Mouse (Mus musculus) liver, embryonic 13.5 days (tissue): ENCODE data around the gene Gcnt3. TPM values are rescaled to one million over a fixed set of nuclear protein-coding genes. Genes with fewer than 3 reads are reported as not detected.
A peak's percentile ranks its signal among the peaks of the same experiment; 100 is the strongest.

ENCODE experiments used
- ATAC-seq: fragments of 200-750 bp; cut with Nextera tagmentation; 2 replicates; pipeline ENCODE4 v1.8.0; 2017; ENCODE audit warnings: low read depth, mild to moderate bottlenecking, moderate number of reproducible peaks, moderate library complexity
- DNase-seq: peaks from one replicate; pipeline ENCODE4 v3.0.0; 2022
- H3K27ac ChIP-seq: fragments of 300-500 bp; sonication (generic); 2 replicates; pipeline ENCODE4 v1.5.1; 2015; ENCODE audit warnings: moderate library complexity, mild to moderate bottlenecking, inconsistent platforms
- H3K27me3 ChIP-seq: fragments of 300-500 bp; sonication (generic); 2 replicates; pipeline ENCODE4 v1.6.1; 2015; ENCODE audit warnings: mild to moderate bottlenecking, inconsistent platforms
- H3K36me3 ChIP-seq: fragments of 300-500 bp; sonication (generic); 2 replicates; pipeline ENCODE4 v1.6.1; 2015; ENCODE audit warnings: mild to moderate bottlenecking, inconsistent platforms
- H3K4me1 ChIP-seq: fragments of 300-500 bp; sonication (generic); replicated peaks from 2 replicates; pipeline ENCODE4 v1.6.1; 2015; ENCODE audit warnings: inconsistent platforms
- H3K4me2 ChIP-seq: fragments of 300-500 bp; sonication (generic); 2 replicates; pipeline ENCODE4 v1.6.1; 2015; ENCODE audit warnings: inconsistent platforms, mild to moderate bottlenecking, moderate library complexity
- H3K4me3 ChIP-seq: fragments of 300-500 bp; sonication (generic); replicated peaks from 2 replicates; pipeline ENCODE4 v1.5.1; 2015; ENCODE audit warnings: mild to moderate bottlenecking, inconsistent platforms
- H3K9ac ChIP-seq: fragments of 300-500 bp; sonication (generic); 2 replicates; pipeline ENCODE4 v1.6.1; 2015; ENCODE audit warnings: mild to moderate bottlenecking, inconsistent platforms
- H3K9me3 ChIP-seq: fragments of 300-500 bp; sonication (generic); replicated peaks from 2 replicates; pipeline ENCODE4 v1.6.1; 2016; ENCODE audit warnings: inconsistent platforms
- WGBS: fragments of 180-500 bp; shearing (Covaris S2); methylation state at CpG from one replicate; pipeline ENCODE4 v1.1.7; 2015; ENCODE audit not compliant: insufficient replicate concordance; 5-methylcytosine and 5-hydroxymethylcytosine counted together
- polyA plus RNA-seq: library from polyadenylated mRNA; unstranded; fragments of >200 nt; fragmentation: Nextera tagmentation; extraction: Ambion mirVana; gene quantifications from 2 replicates; pipeline ENCODE4 v1.2.1, GENCODE M21; 2015

Gene Gcnt3
- polyA plus RNA-seq, 1 experiment from 2014 or later = not detected

DNA sequence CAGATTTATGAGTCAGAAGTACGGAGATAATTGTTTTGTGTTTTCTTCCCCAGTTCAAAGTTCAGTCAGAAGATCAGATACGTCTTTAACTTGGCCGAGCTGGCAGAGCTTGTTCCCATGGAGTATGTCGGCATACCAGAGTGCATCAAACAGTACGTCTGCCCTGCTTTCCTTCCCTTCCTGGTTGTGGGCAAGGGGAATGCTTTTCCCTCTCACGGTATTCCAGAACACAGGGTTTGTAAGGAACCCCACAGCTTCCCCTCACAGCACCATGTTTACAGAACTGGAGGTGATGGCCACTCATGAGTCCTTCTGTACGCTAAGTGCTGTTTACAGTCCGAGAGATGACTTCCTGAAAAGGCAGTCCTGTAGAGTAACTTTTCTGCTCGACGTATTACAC lies 34.4 kb downstream of the Gcnt3 start:
- Histone ChIP-seq H3K36me3 (peaks cover 79% of the 10 kb centered on the region), H3K4me3 (no peak overlapping the region), H3K4me1 (0 out of 2 replicates have a peak, but pooled peaks cover 3% of the 10 kb centered on the region), H3K9me3 (no peaks in the 10 kb centered on the region), H3K4me2 (no peak overlapping the region), H3K27ac (no peak overlapping the region), H3K9ac (no peak overlapping the region), H3K27me3 (no peaks in the 10 kb centered on the region)
- DNase-seq (no peak), ATAC-seq (no peak)
- 80% methylated on average over 10 of the region's 10 CpGs for WGBS

DNA sequence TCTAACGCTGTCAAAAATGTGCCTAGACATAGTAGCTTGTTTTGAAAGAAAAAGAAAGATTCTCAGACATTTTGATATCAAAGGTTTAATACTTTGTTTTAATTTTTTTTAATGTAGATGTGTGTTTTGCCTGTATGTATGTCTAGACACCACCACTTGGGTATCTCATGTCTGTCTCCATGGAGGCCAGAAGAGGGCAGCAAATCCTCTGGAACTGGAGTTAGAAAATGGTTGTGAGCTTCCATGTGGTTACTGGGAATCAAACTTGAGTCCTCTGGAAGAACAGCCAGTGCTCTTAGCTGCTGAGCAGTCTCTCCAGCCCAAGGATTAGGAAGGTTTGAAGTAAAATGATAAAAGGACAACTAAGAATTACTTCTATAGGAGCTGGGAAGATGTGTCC lies 38.6 kb downstream of the Gcnt3 start:
- no peak for ATAC-seq
- 74% methylated on average over 1 of the region's 1 CpGs for WGBS
- Histone ChIP-seq H3K36me3 (peaks cover 86% of the 10 kb centered on the region), H3K27me3 (no peaks in the 10 kb centered on the region), H3K9ac (no peak overlapping the region), H3K4me3 (no peak overlapping the region), H3K4me2 (no peak overlapping the region), H3K27ac (no peak overlapping the region), H3K4me1 (peaks cover 4% of the 10 kb centered on the region; the same call in 1 of the 2 replicates), H3K9me3 (no peaks in the 10 kb centered on the region)
- no peak for DNase-seq

DNA sequence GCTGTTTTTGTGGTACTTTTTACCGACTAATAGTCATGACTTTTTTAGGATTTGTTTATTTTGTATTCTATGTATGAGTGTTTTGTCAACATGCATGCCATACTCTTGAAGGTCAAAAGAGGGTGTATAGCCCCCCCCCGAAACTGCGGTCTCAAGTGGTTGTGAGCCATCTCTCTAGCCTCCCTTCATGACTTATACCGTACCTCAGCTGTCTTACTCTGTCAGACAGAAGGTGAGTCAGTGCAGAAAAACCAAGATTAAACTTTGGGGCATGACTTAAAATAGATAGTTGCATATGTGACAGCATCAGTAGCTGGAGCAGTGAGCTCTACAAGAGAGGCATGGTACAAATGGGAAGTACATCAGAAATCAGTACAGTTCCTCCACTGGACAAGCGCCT lies 43.3 kb downstream of the Gcnt3 start:
- Histone ChIP-seq H3K4me2 (no peak overlapping the region), H3K27ac (no peak overlapping the region), H3K9ac (no peak overlapping the region), H3K9me3 (no peaks in the 10 kb centered on the region), H3K4me1 (peaks cover 45% of the 10 kb centered on the region), H3K4me3 (no peak overlapping the region), H3K36me3 (peaks cover 43% of the 10 kb centered on the region), H3K27me3 (no peaks in the 10 kb centered on the region)
- DNase-seq (no peak), ATAC-seq (no peak)
- WGBS = 83% methylated on average over 5 of the region's 5 CpGs

- Histone ChIP-seq H3K4me2 (no peak overlapping the region), H3K9ac (no peak overlapping the region), H3K27me3 (no peaks in the 10 kb centered on the region), H3K27ac (no peak overlapping the region), H3K4me3 (no peak overlapping the region), H3K36me3 (peaks cover 33% of the 10 kb centered on the region), H3K9me3 (no peaks in the 10 kb centered on the region), H3K4me1 (peaks cover 49% of the 10 kb centered on the region)
- no peak for DNase-seq
- 49% methylated on average over 1 of the region's 1 CpGs for WGBS
- ATAC-seq = no peak
These were observed 44.4 kb downstream of the Gcnt3 start for GRCm38 (mm10) chr9:69993479-69993878.

DNA sequence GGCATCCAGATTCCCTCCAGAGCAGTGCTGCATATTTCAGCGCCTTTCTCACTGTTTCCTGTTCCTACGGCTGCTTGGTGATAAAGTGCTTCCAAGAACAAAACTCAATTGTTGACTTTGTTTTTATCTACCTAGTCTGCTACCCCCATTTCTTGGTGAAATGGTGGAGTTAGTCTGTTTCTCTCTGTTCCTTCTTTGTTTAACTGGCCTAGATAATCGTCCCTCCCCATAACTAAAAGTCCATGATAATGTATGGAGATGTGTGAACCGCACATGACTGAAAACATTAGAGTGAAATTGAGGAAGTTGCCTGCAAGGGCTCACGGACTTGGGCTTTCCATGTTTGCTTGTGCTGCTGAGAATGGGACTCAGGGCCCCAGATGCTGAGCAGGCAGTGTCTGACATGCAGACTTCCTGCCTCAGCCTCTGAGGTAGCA lies 45.0 kb downstream of the Gcnt3 start:
- no peak for ATAC-seq
- Histone ChIP-seq H3K4me2 (peak overlapping the region; percentile 15; the same call in 1 of the 2 replicates), H3K9me3 (no peaks in the 10 kb centered on the region), H3K36me3 (peaks cover 27% of the 10 kb centered on the region), H3K9ac (no peak overlapping the region), H3K27me3 (no peaks in the 10 kb centered on the region), H3K4me1 (peaks cover 51% of the 10 kb centered on the region), H3K4me3 (no peak overlapping the region), H3K27ac (no peak overlapping the region; the same call in 1 of the 2 replicates)
- DNase-seq = no peak
- 10% methylated on average over 5 of the region's 5 CpGs for WGBS

- H3K36me3 ChIP-seq = peaks cover 8% of the 10 kb centered on the region
- ATAC-seq (no peak), DNase-seq (no peak)
- H3K27ac ChIP-seq = no peak overlapping the region
- no peaks in the 10 kb centered on the region for H3K27me3 ChIP-seq
- peak overlapping the region; percentile 74 for H3K4me2 ChIP-seq
- H3K9ac ChIP-seq = peak overlapping the region; percentile 98
- peaks cover 53% of the 10 kb centered on the region for H3K4me1 ChIP-seq
- no peaks in the 10 kb centered on the region for H3K9me3 ChIP-seq
- peak overlapping the region; percentile 100 for H3K4me3 ChIP-seq
- 14% methylated on average over 5 of the region's 5 CpGs for WGBS
These were observed 47.5 kb downstream of the Gcnt3 start for GRCm38 (mm10) chr9:69990346-69990745.

GRCm38 (mm10) chr9:69989303-69990121 lies 48.4 kb downstream of the Gcnt3 start, which contains the start of gene Bnip2:
Bnip2 (plus strand) TSS chr9:69989466.
- H3K4me1 ChIP-seq = peaks cover 50% of the 10 kb centered on the region
- no peaks in the 10 kb centered on the region for H3K36me3 ChIP-seq
- H3K27ac ChIP-seq = peak within 1 kb of the TSS; percentile 92
- H3K4me2 ChIP-seq = peak within 1 kb of the TSS; percentile 74
- peak within 1 kb of the TSS; percentile 100 for H3K4me3 ChIP-seq
- DNase-seq (peak; percentile 89), ATAC-seq (peak; percentile 87)
- peak within 1 kb of the TSS; percentile 98 for H3K9ac ChIP-seq
- H3K27me3 ChIP-seq = no peaks in the 10 kb centered on the region
- WGBS = under 1% methylated on average over 66 of the region's 76 CpGs
- no peaks in the 10 kb centered on the region for H3K9me3 ChIP-seq

DNA sequence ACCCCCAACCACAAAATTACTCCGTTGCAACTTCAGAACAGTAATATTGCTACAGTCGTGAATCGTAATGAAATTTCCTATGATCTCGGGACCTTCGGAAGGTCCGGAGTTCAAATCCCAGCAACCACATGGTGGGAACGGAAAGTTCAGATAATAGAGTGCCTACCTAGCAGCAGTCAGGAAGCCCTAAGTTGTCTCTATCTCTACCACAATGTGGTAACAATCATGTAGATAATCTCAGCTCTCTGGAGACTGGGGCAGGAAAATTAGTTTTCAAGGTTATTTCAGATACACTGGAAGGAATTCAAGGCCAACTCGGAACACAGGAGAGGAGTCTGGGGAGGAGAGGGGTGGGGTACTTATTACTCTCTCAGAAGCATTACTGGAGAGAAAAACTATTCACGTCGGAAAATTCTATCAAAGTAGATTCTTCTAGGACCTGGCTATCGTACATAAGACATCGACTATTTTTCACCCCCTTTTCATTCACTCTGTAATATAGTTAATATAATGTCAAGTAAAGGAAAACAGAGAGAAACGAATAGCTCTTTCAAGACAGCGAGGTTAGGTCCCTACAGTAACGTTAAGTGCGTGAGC lies 49.1 kb downstream of the Gcnt3 start:
- no peaks in the 10 kb centered on the region for H3K36me3 ChIP-seq
- H3K4me2 ChIP-seq = peak overlapping the region; percentile 74
- peak overlapping the region; percentile 92; the same call in 1 of the 2 replicates for H3K27ac ChIP-seq
- H3K27me3 ChIP-seq = no peaks in the 10 kb centered on the region
- WGBS = 23% methylated on average over 16 of the region's 16 CpGs
- no peak for ATAC-seq
- peak overlapping the region; percentile 100 for H3K4me3 ChIP-seq
- H3K9me3 ChIP-seq = no peaks in the 10 kb centered on the region
- no peak for DNase-seq
- H3K9ac ChIP-seq = peak overlapping the region; percentile 98
- peaks cover 49% of the 10 kb centered on the region for H3K4me1 ChIP-seq

DNA sequence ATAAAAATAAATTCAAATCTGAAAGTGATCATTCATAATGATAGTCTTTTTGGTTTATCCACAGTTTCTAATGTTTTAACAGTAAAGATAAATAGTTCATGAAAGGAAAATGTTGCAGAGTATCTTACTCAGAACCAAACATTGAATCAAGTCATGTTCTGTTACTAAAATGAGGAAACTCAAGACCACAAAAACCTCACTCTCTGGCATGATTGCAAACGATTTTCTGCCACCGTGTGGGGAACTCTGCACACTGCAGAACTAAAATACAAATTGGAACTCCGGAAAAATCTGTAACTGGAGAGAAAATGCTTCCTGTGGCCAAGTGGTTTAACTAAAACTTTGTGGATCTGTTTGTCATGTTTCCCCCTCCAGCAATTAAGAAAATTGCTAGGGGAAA lies 50.3 kb downstream of the Gcnt3 start:
- no peak for ATAC-seq
- H3K4me3 ChIP-seq = no peak overlapping the region
- DNase-seq = peak; percentile 16
- no peak overlapping the region for H3K27ac ChIP-seq
- H3K9me3 ChIP-seq = no peaks in the 10 kb centered on the region
- no peak overlapping the region for H3K4me2 ChIP-seq
- no peak overlapping the region for H3K9ac ChIP-seq
- no peaks in the 10 kb centered on the region for H3K36me3 ChIP-seq
- peaks cover 37% of the 10 kb centered on the region for H3K4me1 ChIP-seq
- H3K27me3 ChIP-seq = no peaks in the 10 kb centered on the region
- WGBS = 1% methylated on average over 3 of the region's 3 CpGs

GRCm38 (mm10) chr9:69986571-69986970 lies 51.3 kb downstream of the Gcnt3 start:
- no peak overlapping the region for H3K9ac ChIP-seq
- no peak for DNase-seq
- H3K36me3 ChIP-seq = no peaks in the 10 kb centered on the region
- peaks cover 27% of the 10 kb centered on the region for H3K4me1 ChIP-seq
- H3K4me2 ChIP-seq = no peak overlapping the region
- H3K4me3 ChIP-seq = no peak overlapping the region
- H3K9me3 ChIP-seq = no peaks in the 10 kb centered on the region
- H3K27ac ChIP-seq = no peak overlapping the region
- ATAC-seq = no peak
- H3K27me3 ChIP-seq = no peaks in the 10 kb centered on the region
- 66% methylated on average over 5 of the region's 5 CpGs for WGBS

GRCm38 (mm10) chr9:69986063-69986462 lies 51.8 kb downstream of the Gcnt3 start:
- 70% methylated on average over 10 of the region's 10 CpGs for WGBS
- Histone ChIP-seq H3K4me3 (no peak overlapping the region), H3K36me3 (no peaks in the 10 kb centered on the region), H3K27ac (no peak overlapping the region), H3K27me3 (no peaks in the 10 kb centered on the region), H3K9ac (no peak overlapping the region), H3K4me2 (no peak overlapping the region), H3K9me3 (no peaks in the 10 kb centered on the region), H3K4me1 (peaks cover 22% of the 10 kb centered on the region)
- ATAC-seq (no peak), DNase-seq (no peak)
